Mouse (Mus musculus): ENCODE measurements around the gene Otud7a. TPM values are rescaled to one million over a fixed set of nuclear protein-coding genes. Genes with fewer than 3 reads are reported as not detected.

Otud7a gene
- 52.1 and 63.2 TPM in 2 replicates for polyA plus RNA-seq (2012; rRNA removed)

DNA sequence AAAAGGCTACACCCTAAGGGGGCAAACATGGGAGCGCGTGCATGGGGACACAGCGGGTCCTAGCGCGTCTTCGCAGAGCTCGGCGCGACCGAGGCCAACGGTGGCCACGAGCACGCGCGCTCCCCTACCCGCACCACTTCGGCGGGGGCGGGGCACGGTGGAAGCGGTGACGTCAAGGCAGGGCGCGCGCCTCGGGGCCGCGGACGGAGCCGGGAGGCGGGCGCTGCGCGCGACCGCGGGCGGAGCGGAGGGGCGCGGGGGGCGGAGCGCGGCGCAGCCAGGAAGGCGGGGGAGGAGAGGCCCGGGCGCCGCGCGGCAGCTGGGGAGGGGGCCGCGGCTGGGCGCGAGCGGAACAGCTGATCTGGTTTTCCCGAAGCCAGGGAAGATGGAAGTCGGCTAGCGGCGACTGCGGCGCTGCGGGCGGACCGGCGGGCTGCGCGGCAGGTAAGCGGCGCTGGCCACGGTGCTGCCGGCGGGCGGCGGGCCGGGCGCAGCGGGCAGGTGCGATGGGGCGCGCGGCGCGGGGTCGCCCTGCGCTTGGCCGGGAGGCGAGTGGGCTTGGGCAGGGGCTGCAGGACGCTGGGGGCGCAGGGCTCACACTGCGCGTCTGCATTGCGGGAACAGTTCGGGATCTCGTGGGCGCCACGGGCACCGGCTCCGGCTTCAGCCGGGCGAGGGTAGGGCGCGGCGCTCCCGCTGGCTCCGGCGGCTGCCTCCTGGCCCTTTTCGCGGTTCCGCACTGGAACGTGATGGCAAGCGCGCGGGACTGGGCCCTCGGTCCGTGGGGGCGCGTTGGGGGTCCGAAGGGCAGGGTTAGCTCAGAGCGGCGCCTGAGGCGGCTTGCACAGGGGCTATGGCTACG is at the start of gene Otud7a:
Gene Otud7a, plus strand, starts transcription at position 268 of the 862 bp plus-strand sequence.
- Histone ChIP-seq H3K4me3 (ENCODE audit: insufficient read depth, low read length) (peak within 1 kb of the TSS; percentile 99), H3K27ac (ENCODE audit: insufficient read depth, low read length) (peak within 1 kb of the TSS; percentile 99), H3K4me1 (ENCODE audit: control insufficient read depth, insufficient read depth, low read length) (peaks cover 7% of the 10 kb centered on the region)
- TF ChIP-seq CTCF (IDR thresholded peaks at IDR 0.05; ENCODE audit: extremely low read depth, insufficient read depth, low read length) (no peak), POLR2A (IDR thresholded peaks at IDR 0.05; ENCODE audit: extremely low read depth, insufficient read depth, low read length) (peak; percentile 34; the same call in 1 of the 2 replicates)

DNA sequence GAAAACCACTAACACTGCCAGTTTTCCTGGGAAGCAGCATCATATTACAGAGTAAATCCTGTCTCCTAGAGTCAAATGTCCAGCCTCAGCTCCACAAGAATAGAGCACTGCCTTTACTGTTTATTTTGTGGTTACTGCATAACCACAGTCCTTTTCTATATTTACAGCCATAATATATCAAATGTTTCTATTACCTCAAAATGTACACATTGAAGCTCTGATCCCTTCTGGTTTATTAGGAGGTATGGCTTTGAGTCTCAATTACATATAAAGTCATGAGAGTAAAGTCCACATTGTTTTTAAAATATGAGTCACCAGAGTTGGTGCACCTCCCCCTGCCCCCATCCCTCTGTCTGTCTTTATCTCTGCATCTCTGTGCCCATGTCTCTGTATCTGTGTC is 38.6 kb upstream of the Otud7a start:
- H3K4me1 ChIP-seq (ENCODE audit: control insufficient read depth, insufficient read depth, low read length) = no peaks in the 10 kb centered on the region
- H3K4me3 ChIP-seq (ENCODE audit: insufficient read depth, low read length) = no peak overlapping the region
- H3K27ac ChIP-seq (ENCODE audit: insufficient read depth, low read length) = no peak overlapping the region
- no peak for TF ChIP-seq CTCF (IDR thresholded peaks at IDR 0.05; ENCODE audit: extremely low read depth, insufficient read depth, low read length)
- no peak for TF ChIP-seq POLR2A (IDR thresholded peaks at IDR 0.05; ENCODE audit: extremely low read depth, insufficient read depth, low read length)

DNA sequence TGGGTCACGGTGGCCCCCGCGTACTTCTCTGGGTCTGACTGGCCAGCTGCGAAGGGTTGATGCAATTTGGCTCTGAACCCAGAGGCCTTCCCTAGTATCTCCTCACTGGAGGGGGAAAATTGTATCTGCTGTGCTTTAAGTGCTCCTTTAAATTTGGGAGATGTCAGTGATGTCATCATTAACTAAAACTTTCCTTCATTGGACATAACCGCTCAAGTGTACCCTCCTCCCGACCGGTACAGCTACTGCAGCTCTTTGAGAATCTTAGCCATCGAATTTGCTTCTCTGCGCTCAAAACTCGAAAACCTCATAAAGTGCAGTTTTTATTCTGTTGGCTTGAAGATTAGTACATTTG is 772 bp downstream of the Otud7a start:
- TF ChIP-seq CTCF (IDR thresholded peaks at IDR 0.05; ENCODE audit: extremely low read depth, insufficient read depth, low read length) (no peak), POLR2A (IDR thresholded peaks at IDR 0.05; ENCODE audit: extremely low read depth, insufficient read depth, low read length) (0 out of 2 replicates have a peak, but pooled peaks have one; percentile 14)
- Histone ChIP-seq H3K4me1 (ENCODE audit: control insufficient read depth, insufficient read depth, low read length) (peaks cover 7% of the 10 kb centered on the region), H3K4me3 (ENCODE audit: insufficient read depth, low read length) (peak overlapping the region; percentile 99), H3K27ac (ENCODE audit: insufficient read depth, low read length) (peak overlapping the region; percentile 99)

DNA sequence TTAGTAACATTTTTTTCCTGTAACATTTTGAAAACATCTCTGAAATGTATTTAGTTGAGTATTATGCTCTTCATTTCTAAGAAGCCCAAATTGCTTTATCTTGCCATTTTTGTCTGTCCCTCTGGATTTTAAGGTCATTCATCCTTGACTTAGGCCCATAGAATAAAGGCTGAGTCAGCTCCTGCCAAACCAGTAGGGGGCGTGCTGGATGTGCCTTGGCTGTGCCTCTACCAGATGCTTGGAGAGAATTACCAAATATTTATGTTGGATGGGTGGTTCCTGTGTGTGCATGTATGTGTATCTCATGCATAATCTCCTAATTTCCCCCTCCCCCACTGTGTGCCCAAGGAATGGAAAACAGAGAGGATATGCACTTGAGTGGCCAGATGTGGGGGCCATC is 2.4 kb downstream of the Otud7a start:
- Histone ChIP-seq H3K27ac (ENCODE audit: insufficient read depth, low read length) (no peak overlapping the region), H3K4me3 (ENCODE audit: insufficient read depth, low read length) (peak overlapping the region; percentile 99; the same call in 1 of the 2 replicates), H3K4me1 (ENCODE audit: control insufficient read depth, insufficient read depth, low read length) (peaks cover 7% of the 10 kb centered on the region)
- TF ChIP-seq POLR2A (IDR thresholded peaks at IDR 0.05; ENCODE audit: extremely low read depth, insufficient read depth, low read length) (no peak), CTCF (IDR thresholded peaks at IDR 0.05; ENCODE audit: extremely low read depth, insufficient read depth, low read length) (peak; percentile 26; the same call in 1 of the 2 replicates)

DNA sequence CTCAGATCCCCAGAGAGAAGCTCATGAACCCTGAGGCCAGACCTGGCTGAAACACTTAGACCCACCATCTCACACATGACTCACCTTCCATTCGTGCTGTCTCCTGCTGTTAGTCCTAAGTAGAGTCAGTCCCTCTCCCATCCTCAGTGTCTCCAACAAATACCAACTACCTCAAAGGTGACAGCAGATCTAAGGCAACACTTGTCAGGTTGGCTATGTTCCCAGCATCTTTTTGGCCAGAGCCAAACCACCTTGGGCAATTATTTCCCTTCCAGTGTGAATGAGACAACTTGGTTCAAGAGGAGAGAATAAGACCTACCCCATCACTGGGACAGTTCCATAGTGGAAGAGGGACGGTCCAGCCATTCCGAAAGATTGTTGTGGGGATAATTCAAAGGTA is 10.7 kb downstream of the Otud7a start:
- Histone ChIP-seq H3K27ac (ENCODE audit: insufficient read depth, low read length) (no peak overlapping the region), H3K4me3 (ENCODE audit: insufficient read depth, low read length) (no peak overlapping the region), H3K4me1 (ENCODE audit: control insufficient read depth, insufficient read depth, low read length) (peaks cover 5% of the 10 kb centered on the region; the same call in 1 of the 2 replicates)
- no peak for TF ChIP-seq CTCF (IDR thresholded peaks at IDR 0.05; ENCODE audit: extremely low read depth, insufficient read depth, low read length)

DNA sequence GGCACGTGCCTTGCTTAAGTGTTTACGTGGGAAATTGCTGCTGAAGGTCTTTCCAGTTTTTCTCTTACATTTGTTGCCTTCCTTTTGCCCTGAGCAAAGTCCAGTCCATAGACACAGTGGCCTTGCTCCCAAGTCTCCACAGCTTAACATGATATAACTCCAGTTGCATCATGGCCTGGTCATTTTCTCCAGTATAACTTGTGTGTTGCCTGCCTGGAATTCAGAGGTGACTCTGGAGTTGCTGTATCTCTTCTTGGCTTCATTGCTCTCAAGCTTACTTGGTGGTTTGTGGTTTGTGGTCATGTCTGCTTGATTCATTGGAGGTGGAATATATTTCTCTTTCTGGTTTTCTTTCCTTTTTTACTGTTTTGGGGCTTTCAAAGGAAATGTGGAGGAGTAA is 17.7 kb downstream of the Otud7a start:
- H3K4me1 ChIP-seq (ENCODE audit: control insufficient read depth, insufficient read depth, low read length) = peaks cover 16% of the 10 kb centered on the region; the same call in 1 of the 2 replicates
- H3K27ac ChIP-seq (ENCODE audit: insufficient read depth, low read length) = peak overlapping the region; percentile 94
- H3K4me3 ChIP-seq (ENCODE audit: insufficient read depth, low read length) = no peak overlapping the region
- no peak for TF ChIP-seq CTCF (IDR thresholded peaks at IDR 0.05; ENCODE audit: extremely low read depth, insufficient read depth, low read length)
- no peak for TF ChIP-seq POLR2A (IDR thresholded peaks at IDR 0.05; ENCODE audit: extremely low read depth, insufficient read depth, low read length)

DNA sequence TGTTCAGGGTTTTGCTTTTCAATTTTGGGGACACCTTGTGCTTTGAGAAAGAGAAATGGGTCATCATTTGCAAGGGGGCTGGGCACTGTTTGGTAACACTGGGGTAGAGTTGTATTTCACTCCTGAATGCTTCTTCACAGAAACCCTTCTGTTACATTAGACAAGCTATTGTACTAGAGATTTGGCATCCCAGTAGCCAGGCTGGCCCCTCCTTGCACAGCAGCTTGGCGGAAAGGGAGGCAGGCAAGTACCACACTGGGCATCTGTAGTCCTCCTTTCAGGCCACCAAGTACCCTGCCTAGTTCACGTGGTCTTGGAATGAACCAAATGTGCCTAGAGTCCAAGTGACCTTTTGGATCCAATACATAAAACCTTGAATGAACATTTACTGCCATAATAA is 18.1 kb downstream of the Otud7a start:
- peaks cover 18% of the 10 kb centered on the region; the same call in 1 of the 2 replicates for H3K4me1 ChIP-seq (ENCODE audit: control insufficient read depth, insufficient read depth, low read length)
- no peak for TF ChIP-seq CTCF (IDR thresholded peaks at IDR 0.05; ENCODE audit: extremely low read depth, insufficient read depth, low read length)
- TF ChIP-seq POLR2A (IDR thresholded peaks at IDR 0.05; ENCODE audit: extremely low read depth, insufficient read depth, low read length) = no peak
- H3K27ac ChIP-seq (ENCODE audit: insufficient read depth, low read length) = peak overlapping the region; percentile 94
- H3K4me3 ChIP-seq (ENCODE audit: insufficient read depth, low read length) = no peak overlapping the region

DNA sequence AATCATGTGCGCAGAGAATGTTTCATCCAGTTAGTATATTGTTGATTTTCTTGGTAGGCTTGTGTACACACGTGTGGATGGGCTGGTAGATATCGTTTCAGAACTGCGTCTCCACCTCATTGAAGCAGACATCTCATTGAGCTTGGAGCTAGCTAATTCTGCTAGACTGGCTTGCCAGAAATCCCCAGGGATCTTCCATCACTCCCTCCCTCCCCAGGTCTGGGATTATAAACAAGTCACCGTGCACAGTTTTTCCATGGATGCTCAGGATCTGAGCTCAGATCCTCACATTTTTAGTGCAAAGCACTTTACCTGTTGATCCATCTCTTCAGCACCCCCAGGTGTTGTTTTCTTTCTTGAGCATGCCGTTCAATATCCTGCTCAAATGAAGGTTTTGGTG is 22.2 kb downstream of the Otud7a start:
- TF ChIP-seq CTCF (IDR thresholded peaks at IDR 0.05; ENCODE audit: extremely low read depth, insufficient read depth, low read length) (no peak), POLR2A (IDR thresholded peaks at IDR 0.05; ENCODE audit: extremely low read depth, insufficient read depth, low read length) (no peak)
- peaks cover 32% of the 10 kb centered on the region for H3K4me1 ChIP-seq (ENCODE audit: control insufficient read depth, insufficient read depth, low read length)
- H3K27ac ChIP-seq (ENCODE audit: insufficient read depth, low read length) = no peak overlapping the region
- no peak overlapping the region for H3K4me3 ChIP-seq (ENCODE audit: insufficient read depth, low read length)

DNA sequence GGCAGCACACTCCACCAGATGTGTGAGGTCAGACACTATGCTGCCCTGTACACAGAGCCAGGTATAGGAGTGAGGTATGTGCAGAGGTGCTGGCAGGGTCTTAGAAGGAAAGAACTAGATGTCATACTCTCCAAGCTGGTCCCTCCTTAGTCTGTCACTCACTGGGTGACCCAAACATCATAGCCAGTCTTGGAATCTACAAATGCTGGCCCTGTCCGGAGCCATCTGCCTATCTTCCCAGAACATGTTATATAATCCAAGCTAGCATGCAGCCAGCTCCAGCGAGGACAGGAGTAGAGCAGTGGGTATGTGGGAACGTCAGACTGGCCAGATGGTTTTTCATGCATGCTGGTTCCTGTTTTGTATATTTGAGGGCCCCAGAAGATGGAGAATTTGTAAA is 23.7 kb downstream of the Otud7a start:
- TF ChIP-seq CTCF (IDR thresholded peaks at IDR 0.05; ENCODE audit: extremely low read depth, insufficient read depth, low read length) (no peak), POLR2A (IDR thresholded peaks at IDR 0.05; ENCODE audit: extremely low read depth, insufficient read depth, low read length) (no peak)
- H3K4me3 ChIP-seq (ENCODE audit: insufficient read depth, low read length) = no peak overlapping the region
- peak overlapping the region; percentile 80; the same call in 1 of the 2 replicates for H3K27ac ChIP-seq (ENCODE audit: insufficient read depth, low read length)
- H3K4me1 ChIP-seq (ENCODE audit: control insufficient read depth, insufficient read depth, low read length) = peaks cover 26% of the 10 kb centered on the region

DNA sequence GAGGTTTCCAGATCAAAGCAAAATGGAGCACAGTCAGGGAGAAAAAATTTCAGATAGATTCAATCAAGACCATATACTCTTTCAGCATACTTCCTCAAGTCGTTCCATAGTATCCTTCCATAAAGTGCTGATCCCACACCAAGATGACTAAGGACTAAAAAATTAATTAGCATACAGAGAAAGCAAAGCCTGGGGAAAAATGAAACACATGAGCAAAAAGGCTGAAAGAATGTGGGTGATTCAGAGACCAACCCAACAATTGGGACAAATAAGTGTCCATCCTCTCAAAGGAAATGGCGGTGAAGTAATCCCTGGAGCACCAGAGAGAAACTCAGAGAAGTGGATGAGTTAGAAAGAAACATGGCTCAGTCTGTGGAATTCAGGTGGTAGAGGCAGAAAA is 38.5 kb downstream of the Otud7a start:
- TF ChIP-seq CTCF (IDR thresholded peaks at IDR 0.05; ENCODE audit: extremely low read depth, insufficient read depth, low read length) (no peak), POLR2A (IDR thresholded peaks at IDR 0.05; ENCODE audit: extremely low read depth, insufficient read depth, low read length) (no peak)
- Histone ChIP-seq H3K4me1 (ENCODE audit: control insufficient read depth, insufficient read depth, low read length) (no peaks in the 10 kb centered on the region; the same call in 1 of the 2 replicates), H3K27ac (ENCODE audit: insufficient read depth, low read length) (no peak overlapping the region), H3K4me3 (ENCODE audit: insufficient read depth, low read length) (no peak overlapping the region)
